Mouse (Mus musculus) thymus, adult 2 months (tissue): ENCODE results near the gene Tufm.

Source experiments
- CTCF ChIP-seq: fragments of 200-500 bp; IDR thresholded peaks from 2 replicates; pipeline ENCODE4 v1.5.1; 2012; ENCODE audit warnings: mild to moderate bottlenecking, control low read depth, low read length, moderate library complexity, borderline replicate concordance; ENCODE audit not compliant: control insufficient read depth, poor library complexity, insufficient read depth; ENCODE audit errors: extremely low read depth
- POLR2A ChIP-seq: fragments of 200-500 bp; IDR thresholded peaks from 2 replicates; pipeline ENCODE4 v1.6.1; 2012; ENCODE audit warnings: mild to moderate bottlenecking, low read length, control low read depth, moderate library complexity; ENCODE audit not compliant: control insufficient read depth, poor library complexity, insufficient read depth; ENCODE audit errors: extremely low read depth

DNA sequence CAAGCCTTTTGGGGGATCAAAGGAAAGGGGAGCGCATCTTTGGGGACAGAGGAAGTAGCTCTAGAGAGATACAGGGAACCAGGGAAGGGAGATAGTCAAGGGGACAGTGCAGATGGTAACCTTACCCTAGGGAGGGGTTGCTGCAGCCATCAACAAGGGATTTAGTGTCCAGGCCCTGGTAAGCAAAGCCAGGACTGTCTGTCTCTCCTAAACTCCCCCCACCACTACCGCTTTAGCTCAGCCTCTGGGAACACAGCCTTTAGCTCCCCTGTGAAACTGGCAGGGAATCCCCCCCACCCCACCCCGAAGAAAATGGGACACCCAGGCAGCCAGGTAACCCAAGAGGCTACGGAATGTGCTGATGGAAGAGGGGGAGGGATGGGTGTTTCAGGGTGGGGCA lies 23.6 kb upstream of the Tufm start:
- TF ChIP-seq POLR2A (no peak), CTCF (no peak)
